In the genomic region with DNA sequence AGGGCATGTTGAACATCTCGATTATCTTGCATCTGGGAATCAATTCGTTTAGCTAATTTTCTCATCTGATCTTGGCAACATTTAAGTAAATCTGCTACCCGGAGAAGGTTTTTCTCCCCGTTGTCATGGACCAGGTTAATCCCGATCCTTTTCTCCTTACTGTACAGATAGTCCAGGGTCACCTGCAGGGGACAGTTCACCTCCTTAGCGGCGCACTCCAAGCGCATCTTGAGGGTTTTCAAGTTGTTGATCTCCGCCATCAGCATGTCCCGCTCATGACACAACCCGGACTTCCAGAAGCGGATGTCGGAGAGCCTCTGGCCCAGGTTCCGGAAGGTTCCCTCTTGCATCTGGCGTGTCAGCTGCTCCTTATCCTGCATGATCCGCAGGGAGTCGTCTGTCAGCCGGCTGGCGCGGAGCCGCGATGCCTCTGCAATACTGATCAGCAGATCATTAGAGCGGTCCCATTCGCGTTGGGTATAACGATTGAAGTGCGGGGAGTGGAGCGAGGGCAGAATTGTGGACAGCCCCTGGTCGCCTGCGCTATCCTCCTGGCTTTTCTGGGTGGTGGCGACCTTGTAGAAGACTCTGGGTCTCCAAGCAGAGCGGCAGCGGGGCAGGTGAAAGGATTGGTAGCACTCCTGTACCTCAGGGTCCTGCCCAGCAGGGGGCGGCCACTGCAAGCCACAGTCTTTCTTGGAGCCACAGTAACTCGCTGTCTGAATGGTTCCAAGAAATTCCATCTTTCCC, we compare ENCODE assay signal across 8 mouse cellular contexts. TPM values are rescaled to one million over a fixed set of nuclear protein-coding genes. Genes with fewer than 3 reads are reported as not detected.
DNase-seq lines count a peak whose midpoint lies in the region; ATAC-seq and TF ChIP-seq lines count a peak whose summit lies in the region.

No protein-coding gene starts in this region.

- H3K79me2 ChIP-seq in liver, adult 2 months (ENCODE audit: control insufficient read depth, insufficient read depth, low read length) = no peaks in the 10 kb centered on the region

- peak; percentile 86 for DNase-seq in B cell, adult 2 months
- DNase-seq in brain, adult 2 months (ENCODE audit: low read depth, low spot score) = peak; percentile 84
- peak; percentile 82 for DNase-seq in kidney, postnatal 0 days (ENCODE audit: low spot score)
- peak; percentile 51 for DNase-seq in liver, adult 2 months (ENCODE audit: extremely low read depth, low read depth, low spot score)
- peak; percentile 79 for DNase-seq in naive thymus-derived CD4-positive, alpha-beta T cell, adult 2 months (ENCODE audit: low read depth)
- peak; percentile 77 for DNase-seq in splenic B cell, adult 2 months (ENCODE audit: low read depth, low spot score)

- peaks cover 13% of the 10 kb centered on the region for H3K27me3 ChIP-seq in erythroblast, embryonic 14.5 days (ENCODE audit: control insufficient read depth)
- H3K27me3 ChIP-seq in heart, embryonic 13.5 days (replicated peaks) = peaks cover 11% of the 10 kb centered on the region
- H3K27me3 ChIP-seq in kidney, postnatal 0 days (ENCODE audit: insufficient read depth, low read length) = no peaks in the 10 kb centered on the region
- no peaks in the 10 kb centered on the region for H3K27me3 ChIP-seq in liver, adult 2 months (ENCODE audit: control insufficient read depth, insufficient read depth, low read length)
- H3K27me3 ChIP-seq in splenic B cell, adult 2 months (ENCODE audit: control insufficient read depth, insufficient read depth, low read length, poor library complexity, severe bottlenecking) = no peaks in the 10 kb centered on the region

- H3K27ac ChIP-seq in heart, embryonic 13.5 days (replicated peaks) = no peak overlapping the region
- H3K27ac ChIP-seq in kidney, postnatal 0 days = no peak overlapping the region
- no peak overlapping the region for H3K27ac ChIP-seq in liver, adult 2 months (replicated peaks; ENCODE audit: insufficient read depth, low read depth, low read length)

- WGBS in heart, embryonic 13.5 days = 13% methylated on average over 35 of the region's 35 CpGs
- WGBS in kidney, postnatal 0 days = 20% methylated on average over 35 of the region's 35 CpGs
- WGBS in liver, adult 2 months = 17% methylated on average over 35 of the region's 35 CpGs

- peaks cover 5% of the 10 kb centered on the region for H3K4me1 ChIP-seq in erythroblast, embryonic 14.5 days (ENCODE audit: control insufficient read depth)
- H3K4me1 ChIP-seq in heart, embryonic 13.5 days = peaks cover 2% of the 10 kb centered on the region; the same call in 1 of the 2 replicates
- no peaks in the 10 kb centered on the region for H3K4me1 ChIP-seq in kidney, postnatal 0 days (replicated peaks; ENCODE audit: insufficient read depth, low read length)
- no peaks in the 10 kb centered on the region for H3K4me1 ChIP-seq in liver, adult 2 months (ENCODE audit: control insufficient read depth, insufficient read depth, low read length)

- no peak for ATAC-seq in heart, embryonic 13.5 days (ENCODE audit: extremely low read depth, insufficient number of reproducible peaks, low FRiP score, low TSS enrichment)
- no peak; the same call in 1 of the 2 replicates for ATAC-seq in kidney, postnatal 0 days (replicated peaks; ENCODE audit: low FRiP score, low read depth)

- 0 out of 2 replicates have a peak, but pooled peaks cover 3% of the 10 kb centered on the region for H3K9me3 ChIP-seq in erythroblast, embryonic 14.5 days (ENCODE audit: control insufficient read depth, low read length)
- H3K9me3 ChIP-seq in heart, embryonic 13.5 days = no peaks in the 10 kb centered on the region
- H3K9me3 ChIP-seq in kidney, postnatal 0 days (replicated peaks; ENCODE audit: low read length) = no peaks in the 10 kb centered on the region

- H3K9ac ChIP-seq in heart, embryonic 13.5 days = peak overlapping the region; percentile 78
- H3K9ac ChIP-seq in kidney, postnatal 0 days (ENCODE audit: low read depth, low read length) = peak overlapping the region; percentile 37; the same call in 1 of the 2 replicates
- peak overlapping the region; percentile 63 for H3K9ac ChIP-seq in liver, adult 2 months (ENCODE audit: low read depth, low read length)

- H3K4me2 ChIP-seq in heart, embryonic 13.5 days = peak overlapping the region; percentile 84
- H3K4me2 ChIP-seq in kidney, postnatal 0 days (ENCODE audit: low read length) = peak overlapping the region; percentile 60

- H3K36me3 ChIP-seq in erythroblast, embryonic 14.5 days (ENCODE audit: control insufficient read depth) = no peaks in the 10 kb centered on the region
- H3K36me3 ChIP-seq in heart, embryonic 13.5 days = no peaks in the 10 kb centered on the region
- H3K36me3 ChIP-seq in kidney, postnatal 0 days (ENCODE audit: insufficient read depth, low read length) = no peaks in the 10 kb centered on the region
- H3K36me3 ChIP-seq in liver, adult 2 months (ENCODE audit: control insufficient read depth, insufficient read depth, low read length) = no peaks in the 10 kb centered on the region
- H3K36me3 ChIP-seq in splenic B cell, adult 2 months (ENCODE audit: control insufficient read depth, insufficient read depth, low read length, poor library complexity, severe bottlenecking) = no peaks in the 10 kb centered on the region

- TF ChIP-seq CTCF in kidney, postnatal 0 days (IDR thresholded peaks at IDR 0.05; ENCODE audit: low read depth) = peak; percentile 82
- TF ChIP-seq CTCF in liver, adult 2 months (IDR thresholded peaks at IDR 0.05; ENCODE audit: low read depth, low read length) = peak; percentile 94

- TF ChIP-seq POLR2A in liver, adult 2 months (IDR thresholded peaks at IDR 0.05; ENCODE audit: extremely low read depth, insufficient read depth, low read length) = no peak

- H3K4me3 ChIP-seq in erythroblast, embryonic 14.5 days (replicated peaks) = peak overlapping the region; percentile 31
- H3K4me3 ChIP-seq in heart, embryonic 13.5 days = peak overlapping the region; percentile 53
- H3K4me3 ChIP-seq in kidney, postnatal 0 days (replicated peaks; ENCODE audit: low read depth, low read length) = peak overlapping the region; percentile 32
- H3K4me3 ChIP-seq in liver, adult 2 months (ENCODE audit: insufficient read depth, low read depth, low read length) = peak overlapping the region; percentile 53

RNA-seq across cellular contexts. Expression of a gene that starts 7.4 kb away (rescaled TPM):
- polyA plus RNA-seq in erythroblast, embryonic 14.5 days (2012) = not detected in 2 replicates
- polyA plus RNA-seq in heart, embryonic 13.5 days (2015; fragmentation: Nextera tagmentation; extraction: Ambion mirVana) = 5.3 and 6.8 TPM in 2 replicates
- 9.0 and 10.3 TPM in 2 replicates for polyA plus RNA-seq in kidney, postnatal 0 days (2015; fragmentation: Nextera tagmentation; extraction: Ambion mirVana)
- total RNA-seq in liver, adult 2 months (2014; rRNA removed) = 1.8 and 1.9 TPM in 2 replicates
- 2.8 and 3.4 TPM in 2 replicates for polyA plus RNA-seq in liver, adult 2 months (2012; rRNA removed)

RNA-seq across cellular contexts. Expression of a gene that starts 11.3 kb away (rescaled TPM):
- 0.02 and 0.07 TPM in 2 replicates for polyA plus RNA-seq in erythroblast, embryonic 14.5 days (2012)
- polyA plus RNA-seq in heart, embryonic 13.5 days (2015; fragmentation: Nextera tagmentation; extraction: Ambion mirVana) = 6.0 and 6.4 TPM in 2 replicates
- 16.6 and 19.7 TPM in 2 replicates for polyA plus RNA-seq in kidney, postnatal 0 days (2015; fragmentation: Nextera tagmentation; extraction: Ambion mirVana)
- total RNA-seq in liver, adult 2 months (2014; rRNA removed) = 6.9 and 7.2 TPM in 2 replicates
- 8.3 and 9.4 TPM in 2 replicates for polyA plus RNA-seq in liver, adult 2 months (2012; rRNA removed)

RNA-seq across cellular contexts. Expression of a gene that starts 15.1 kb away (rescaled TPM):
- polyA plus RNA-seq in erythroblast, embryonic 14.5 days (2012) = 0.17 and 0.20 TPM in 2 replicates
- 27.3 and 30.6 TPM in 2 replicates for polyA plus RNA-seq in heart, embryonic 13.5 days (2015; fragmentation: Nextera tagmentation; extraction: Ambion mirVana)
- polyA plus RNA-seq in kidney, postnatal 0 days (2015; fragmentation: Nextera tagmentation; extraction: Ambion mirVana) = 28.2 and 33.0 TPM in 2 replicates
- total RNA-seq in liver, adult 2 months (2014; rRNA removed) = 33.5 and 37.3 TPM in 2 replicates
- 6.8 and 8.6 TPM in 2 replicates for polyA plus RNA-seq in liver, adult 2 months (2012; rRNA removed)
